Mouse (Mus musculus): Measurements from ENCODE around the gene Slc16a13. TPM values are rescaled to one million over a fixed set of nuclear protein-coding genes. Genes with fewer than 3 reads are reported as not detected.

The Slc16a13 gene
- 4.6 TPM for polyA plus RNA-seq (2015; fragmentation: Illumina TruSeq; extraction: RNeasy Lipid Tissue Mini Kit (QIAGEN cat#74804); ENCODE audit: low read depth, low replicate concordance)

GRCm38 (mm10) chr11:70220731-70221602, at the start of gene Slc16a13:
Gene Slc16a13, minus strand, starts transcription at chr11:70221064.

GRCm38 (mm10) chr11:70254931-70255531, 34.2 kb upstream of the Slc16a13 start, which contains the start of gene Alox12:
Gene Alox12, minus strand, starts transcription at chr11:70255353.

GRCm38 (mm10) chr11:70239541-70240279, 18.8 kb upstream of the Slc16a13 start, which contains the start of the genes Gm21988 and Rnasek:
Gene Gm21988, minus strand, starts transcription at chr11:70239830.
Gene Rnasek, minus strand, starts transcription at chr11:70239842.

GRCm38 (mm10) chr11:70237457-70238167, 16.7 kb upstream of the Slc16a13 start, which contains the start of gene 0610010K14Rik:
Gene 0610010K14Rik, minus strand, starts transcription at chr11:70237914.

GRCm38 (mm10) chr11:70229260-70230010, 8.6 kb upstream of the Slc16a13 start, which contains the start of gene Bcl6b:
Gene Bcl6b, minus strand, starts transcription at chr11:70229798.

GRCm38 (mm10) chr11:70212423-70212822, 8.4 kb downstream of the Slc16a13 start, which contains the start of gene Slc16a11:
Gene Slc16a11, plus strand, starts transcription at chr11:70212752.

Other genes starting within 250 kb of the Slc16a13 start
- 108 TPM for gene Ctdnep1, start 239.9 kb downstream of the Slc16a13 start, polyA plus RNA-seq (2015; fragmentation: Illumina TruSeq; extraction: RNeasy Lipid Tissue Mini Kit (QIAGEN cat#74804); ENCODE audit: low read depth, low replicate concordance)
- 115 TPM for gene Elp5, start 238.5 kb downstream of the Slc16a13 start, polyA plus RNA-seq (2015; fragmentation: Illumina TruSeq; extraction: RNeasy Lipid Tissue Mini Kit (QIAGEN cat#74804); ENCODE audit: low read depth, low replicate concordance)
- 346 TPM for gene Gabarap, start 229.9 kb downstream of the Slc16a13 start, polyA plus RNA-seq (2015; fragmentation: Illumina TruSeq; extraction: RNeasy Lipid Tissue Mini Kit (QIAGEN cat#74804); ENCODE audit: low read depth, low replicate concordance)
- gene Phf23, start 225.3 kb downstream of the Slc16a13 start, polyA plus RNA-seq (2015; fragmentation: Illumina TruSeq; extraction: RNeasy Lipid Tissue Mini Kit (QIAGEN cat#74804); ENCODE audit: low read depth, low replicate concordance) = 56.1 TPM
- 17.5 TPM for gene Dvl2, start 220.5 kb downstream of the Slc16a13 start, polyA plus RNA-seq (2015; fragmentation: Illumina TruSeq; extraction: RNeasy Lipid Tissue Mini Kit (QIAGEN cat#74804); ENCODE audit: low read depth, low replicate concordance)
- 53.6 TPM for gene Acadvl, start 205.7 kb downstream of the Slc16a13 start, polyA plus RNA-seq (2015; fragmentation: Illumina TruSeq; extraction: RNeasy Lipid Tissue Mini Kit (QIAGEN cat#74804); ENCODE audit: low read depth, low replicate concordance)
- 491 TPM for gene Dlg4, start 204.1 kb downstream of the Slc16a13 start, polyA plus RNA-seq (2015; fragmentation: Illumina TruSeq; extraction: RNeasy Lipid Tissue Mini Kit (QIAGEN cat#74804); ENCODE audit: low read depth, low replicate concordance)
- gene Asgr1, start 167.0 kb downstream of the Slc16a13 start, polyA plus RNA-seq (2015; fragmentation: Illumina TruSeq; extraction: RNeasy Lipid Tissue Mini Kit (QIAGEN cat#74804); ENCODE audit: low read depth, low replicate concordance) = 2.2 TPM
- not detected for gene Asgr2, start 128.4 kb downstream of the Slc16a13 start, polyA plus RNA-seq (2015; fragmentation: Illumina TruSeq; extraction: RNeasy Lipid Tissue Mini Kit (QIAGEN cat#74804); ENCODE audit: low read depth, low replicate concordance)
- gene Mgl2, start 90.7 kb downstream of the Slc16a13 start, polyA plus RNA-seq (2015; fragmentation: Illumina TruSeq; extraction: RNeasy Lipid Tissue Mini Kit (QIAGEN cat#74804); ENCODE audit: low read depth, low replicate concordance) = 0.80 TPM
- 1.3 TPM for gene Clec10a, start 64.9 kb downstream of the Slc16a13 start, polyA plus RNA-seq (2015; fragmentation: Illumina TruSeq; extraction: RNeasy Lipid Tissue Mini Kit (QIAGEN cat#74804); ENCODE audit: low read depth, low replicate concordance)
- gene Slc16a11, start 8.3 kb downstream of the Slc16a13 start, polyA plus RNA-seq (2015; fragmentation: Illumina TruSeq; extraction: RNeasy Lipid Tissue Mini Kit (QIAGEN cat#74804); ENCODE audit: low read depth, low replicate concordance) = 23.4 TPM
- gene Bcl6b, start 8.7 kb upstream of the Slc16a13 start, polyA plus RNA-seq (2015; fragmentation: Illumina TruSeq; extraction: RNeasy Lipid Tissue Mini Kit (QIAGEN cat#74804); ENCODE audit: low read depth, low replicate concordance) = 0.76 TPM
- 55.7 TPM for gene 0610010K14Rik, start 16.9 kb upstream of the Slc16a13 start, polyA plus RNA-seq (2015; fragmentation: Illumina TruSeq; extraction: RNeasy Lipid Tissue Mini Kit (QIAGEN cat#74804); ENCODE audit: low read depth, low replicate concordance)
- 9.0 TPM for gene Gm21988, start 18.8 kb upstream of the Slc16a13 start, polyA plus RNA-seq (2015; fragmentation: Illumina TruSeq; extraction: RNeasy Lipid Tissue Mini Kit (QIAGEN cat#74804); ENCODE audit: low read depth, low replicate concordance)
- 441 TPM for gene Rnasek, start 18.8 kb upstream of the Slc16a13 start, polyA plus RNA-seq (2015; fragmentation: Illumina TruSeq; extraction: RNeasy Lipid Tissue Mini Kit (QIAGEN cat#74804); ENCODE audit: low read depth, low replicate concordance)
- gene Alox12, start 34.3 kb upstream of the Slc16a13 start, polyA plus RNA-seq (2015; fragmentation: Illumina TruSeq; extraction: RNeasy Lipid Tissue Mini Kit (QIAGEN cat#74804); ENCODE audit: low read depth, low replicate concordance) = 0.36 TPM
- gene Alox12e, start 101.6 kb upstream of the Slc16a13 start, polyA plus RNA-seq (2015; fragmentation: Illumina TruSeq; extraction: RNeasy Lipid Tissue Mini Kit (QIAGEN cat#74804); ENCODE audit: low read depth, low replicate concordance) = not detected
- gene Alox15, start 131.0 kb upstream of the Slc16a13 start, polyA plus RNA-seq (2015; fragmentation: Illumina TruSeq; extraction: RNeasy Lipid Tissue Mini Kit (QIAGEN cat#74804); ENCODE audit: low read depth, low replicate concordance) = not detected
- 20.3 TPM for gene Pelp1, start 189.0 kb upstream of the Slc16a13 start, polyA plus RNA-seq (2015; fragmentation: Illumina TruSeq; extraction: RNeasy Lipid Tissue Mini Kit (QIAGEN cat#74804); ENCODE audit: low read depth, low replicate concordance)
- gene Arrb2, start 211.6 kb upstream of the Slc16a13 start, polyA plus RNA-seq (2015; fragmentation: Illumina TruSeq; extraction: RNeasy Lipid Tissue Mini Kit (QIAGEN cat#74804); ENCODE audit: low read depth, low replicate concordance) = 79.9 TPM
- gene Med11, start 230.9 kb upstream of the Slc16a13 start, polyA plus RNA-seq (2015; fragmentation: Illumina TruSeq; extraction: RNeasy Lipid Tissue Mini Kit (QIAGEN cat#74804); ENCODE audit: low read depth, low replicate concordance) = 24.0 TPM
- 0.36 TPM for gene Zmynd15, start 238.4 kb upstream of the Slc16a13 start, polyA plus RNA-seq (2015; fragmentation: Illumina TruSeq; extraction: RNeasy Lipid Tissue Mini Kit (QIAGEN cat#74804); ENCODE audit: low read depth, low replicate concordance)
- gene Cxcl16, start 238.9 kb upstream of the Slc16a13 start, polyA plus RNA-seq (2015; fragmentation: Illumina TruSeq; extraction: RNeasy Lipid Tissue Mini Kit (QIAGEN cat#74804); ENCODE audit: low read depth, low replicate concordance) = 2.5 TPM